ENCODE assay signal across 20 mouse cellular contexts in genomic region chr9:66716533-66716932, GRCm38 (mm10). TPM values are rescaled to one million over a fixed set of nuclear protein-coding genes. Genes with fewer than 3 reads are reported as not detected.
DNase-seq lines count a peak whose midpoint lies in the region; ATAC-seq lines count a peak whose summit lies in the region.
"Had no signal": no experiment of that assay in that cellular context is flagged by ENCODE, and none has a peak within 500 bp of the region (broad histone marks: within the 10 kb centered on the region; RNA-seq: fewer than 3 reads in every experiment).

No protein-coding gene starts in this region.

- DNase-seq in frontal cortex, postnatal 10 days (ENCODE audit: low spot score in 2 of 2): no peak
- DNase-seq in left cerebral cortex, adult 11 months (ENCODE audit: low spot score): peak; percentile 45
- no peak for DNase-seq in left cerebral cortex, postnatal 4 days
- DNase-seq in brain, adult 2 months (ENCODE audit: low read depth, low spot score): peak; percentile 74
- DNase-seq in left cerebral cortex, postnatal 14 days (ENCODE audit: low spot score in 2 of 2): peak; percentile 25 to 43
- no peak for DNase-seq in urinary bladder, adult 18-20 months (ENCODE audit: low spot score in 2 of 2)
- DNase-seq in heart, adult 8-10 months (ENCODE audit: low spot score): no peak
- DNase-seq: adrenal gland, adult 8-10 months; cerebellum, adult 8-10 months; cerebellum, postnatal 36 days; embryo, embryonic 11 days; heart, postnatal 36 days; kidney, adult 11 months; kidney, postnatal 10 days; lung, postnatal 36 days; midbrain, embryonic 14.5 days; spleen, adult 18-20 months; thymus, postnatal 25 days had no signal

- ATAC-seq in frontal cortex, adult (ENCODE audit: low TSS enrichment): peak; percentile 80
- ATAC-seq: activated CD4-positive, CD25-positive, alpha-beta regulatory T cell, adult 4 months had no signal

- intact Hi-C loops in left cerebral cortex, postnatal 4 days (cut with DNase I): no loop called here
- intact Hi-C loops in left cerebral cortex, postnatal 14 days (cut with DNase I): no loop called here

RNA-seq across cellular contexts. Expression of gene Car12, which starts 3.0 kb away (rescaled TPM):
- total RNA-seq in left cerebral cortex, postnatal 4 days (2021): 1 to 10 TPM; 1.2 to 3.3 TPM
- 1 to 10 TPM; 3.6 to 7.7 TPM for total RNA-seq in left cerebral cortex, postnatal 14 days (2021)
- total RNA-seq in heart, adult 8-10 months (2022): not detected
- total RNA-seq: heart, postnatal 36 days had no signal

Comparison
In these comparisons a context has a peak if more than half of its experiments do, and no peak if none do; other contexts are left out.
1. DNase-seq: peak in left cerebral cortex, adult 11 months (single experiment), brain, adult 2 months (single experiment) and left cerebral cortex, postnatal 14 days (2 of 2); none in frontal cortex, postnatal 10 days (0 of 2), left cerebral cortex, postnatal 4 days (single experiment), urinary bladder, adult 18-20 months (0 of 2) and heart, adult 8-10 months (single experiment).